Mouse (Mus musculus): ENCODE measurements around the gene Wfdc15b. TPM values are rescaled to one million over a fixed set of nuclear protein-coding genes. Genes with fewer than 3 reads are reported as not detected.

The Wfdc15b gene
- polyA plus RNA-seq, 1 experiment, result not detected

DNA sequence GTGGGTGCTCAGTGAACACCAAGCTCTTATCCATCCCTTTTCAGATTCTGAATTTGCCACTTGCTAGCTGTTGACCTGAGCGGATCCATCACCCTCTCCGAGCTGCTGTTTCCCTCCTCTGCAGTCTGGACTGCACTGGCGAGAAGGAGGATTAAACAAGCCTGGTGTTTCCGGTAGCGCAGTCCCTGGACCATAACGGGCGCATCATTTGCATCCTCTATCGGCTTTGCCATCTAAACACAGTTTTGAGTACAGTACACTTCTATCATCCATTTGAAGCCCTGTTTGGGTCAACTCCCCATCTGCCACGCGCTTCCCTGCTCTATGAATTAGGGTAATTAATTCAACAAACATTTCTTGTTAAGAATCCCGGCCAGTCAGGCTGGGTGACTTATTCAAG lies 51.1 kb downstream of the Wfdc15b start:
- peaks cover 60% of the 10 kb centered on the region for H3K27me3 ChIP-seq (ENCODE audit: control insufficient read depth)

DNA sequence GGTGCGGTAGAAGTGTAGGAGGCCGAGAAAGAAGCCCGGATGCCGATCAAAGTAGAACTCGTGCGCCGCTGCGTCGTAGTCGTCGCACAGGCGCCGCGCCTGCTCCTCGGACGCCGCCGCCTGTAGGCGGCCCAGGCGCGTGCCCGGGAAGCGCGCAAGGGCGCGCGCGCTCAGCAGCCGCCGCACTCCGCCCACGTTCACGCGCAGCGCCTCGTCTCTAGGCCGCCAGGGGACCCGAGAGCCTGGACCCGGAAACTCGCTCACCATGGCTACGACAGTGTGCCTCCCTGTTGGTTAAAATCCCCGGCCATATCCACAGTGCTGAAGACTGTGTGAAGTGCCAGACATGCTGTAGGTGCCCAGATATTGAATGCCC lies 52.9 kb downstream of the Wfdc15b start:
- peaks cover 58% of the 10 kb centered on the region for H3K27me3 ChIP-seq (ENCODE audit: control insufficient read depth)

More for the DNA sequence above, 51.1 kb downstream of the Wfdc15b start:
- H3K9me3 ChIP-seq (ENCODE audit: control insufficient read depth, low read length), result no peaks in the 10 kb centered on the region
- TF ChIP-seq TAL1 (IDR thresholded peaks at IDR 0.05; ENCODE audit: low read length) (no peak), GATA1 (IDR thresholded peaks at IDR 0.05; ENCODE audit: low read length) (no peak)
- no peaks in the 10 kb centered on the region for H3K36me3 ChIP-seq (ENCODE audit: control insufficient read depth)
- no peaks in the 10 kb centered on the region for H3K4me1 ChIP-seq (ENCODE audit: control insufficient read depth)
- H3K4me3 ChIP-seq (replicated peaks), result no peak overlapping the region

DNA sequence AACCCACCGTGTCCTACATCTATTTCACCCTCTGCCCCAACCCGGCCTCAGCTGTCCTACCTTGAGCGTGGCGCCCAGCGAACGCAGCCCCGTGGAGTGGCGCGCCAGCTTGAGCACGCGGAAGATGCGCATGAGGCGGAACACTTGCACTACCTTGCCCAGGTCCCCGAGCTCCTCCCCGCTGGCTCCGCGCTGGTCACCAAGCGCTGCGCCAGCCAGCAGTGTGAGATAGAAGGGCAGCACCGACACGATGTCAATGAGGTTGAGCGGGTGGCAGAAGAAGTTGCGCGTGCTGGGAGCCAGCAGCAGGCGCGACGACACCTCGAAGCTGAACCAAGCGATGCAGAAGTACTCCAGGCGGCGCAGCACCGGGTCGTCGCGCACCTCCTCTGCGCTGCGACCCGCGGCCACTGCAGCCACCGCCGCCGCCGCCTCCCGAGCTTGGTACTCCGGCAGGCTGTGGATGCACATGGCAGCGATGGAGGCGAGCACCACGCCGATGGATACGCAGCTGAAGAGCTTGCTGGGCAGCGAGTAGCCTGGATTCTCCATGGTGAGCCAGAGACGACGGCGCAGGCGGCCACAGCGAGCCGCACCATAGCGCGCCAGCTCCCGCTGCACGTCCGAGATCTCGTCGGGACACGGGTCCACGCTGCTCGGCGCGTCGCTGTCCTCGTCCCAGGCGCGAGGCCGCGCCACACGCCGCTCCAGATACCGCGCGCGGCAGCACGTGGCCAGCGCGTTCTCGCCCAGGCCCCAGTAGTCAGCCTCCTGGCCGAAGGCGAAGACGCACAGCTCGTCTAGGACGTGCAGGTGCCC lies 53.5 kb downstream of the Wfdc15b start:
- TF ChIP-seq TAL1 (IDR thresholded peaks at IDR 0.05; ENCODE audit: low read length) (no peak), GATA1 (IDR thresholded peaks at IDR 0.05; ENCODE audit: low read length) (no peak)
- H3K27me3 ChIP-seq (ENCODE audit: control insufficient read depth), result peaks cover 55% of the 10 kb centered on the region
- no peak overlapping the region for H3K4me3 ChIP-seq (replicated peaks)
- H3K9me3 ChIP-seq (ENCODE audit: control insufficient read depth, low read length), result no peaks in the 10 kb centered on the region
- no peaks in the 10 kb centered on the region for H3K4me1 ChIP-seq (ENCODE audit: control insufficient read depth)
- no peaks in the 10 kb centered on the region for H3K36me3 ChIP-seq (ENCODE audit: control insufficient read depth)

More for the DNA sequence above, 52.9 kb downstream of the Wfdc15b start:
- H3K4me3 ChIP-seq (replicated peaks), result no peak overlapping the region
- no peaks in the 10 kb centered on the region for H3K36me3 ChIP-seq (ENCODE audit: control insufficient read depth)
- TF ChIP-seq GATA1 (IDR thresholded peaks at IDR 0.05; ENCODE audit: low read length) (no peak), TAL1 (IDR thresholded peaks at IDR 0.05; ENCODE audit: low read length) (no peak)
- H3K4me1 ChIP-seq (ENCODE audit: control insufficient read depth), result no peaks in the 10 kb centered on the region
- H3K9me3 ChIP-seq (ENCODE audit: control insufficient read depth, low read length), result no peaks in the 10 kb centered on the region

DNA sequence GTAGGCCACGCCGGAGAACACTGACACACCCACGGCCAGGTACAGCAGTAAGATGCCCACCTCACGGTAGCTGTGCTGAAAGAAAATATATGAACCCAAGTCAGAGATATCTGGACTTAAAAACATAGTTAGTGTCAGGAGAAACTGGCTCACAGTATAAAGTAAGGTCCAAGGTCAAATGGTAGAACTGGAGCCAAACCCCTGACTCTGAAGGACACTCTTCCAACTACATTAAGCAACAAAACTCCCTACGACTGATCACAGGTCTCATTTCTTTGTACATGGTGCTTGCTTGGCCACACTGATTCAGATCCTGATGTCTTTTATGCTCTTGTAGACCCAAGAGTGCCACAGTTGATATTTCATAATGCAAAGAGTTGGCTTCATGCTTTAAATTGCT lies 56.5 kb downstream of the Wfdc15b start:
- peaks cover 34% of the 10 kb centered on the region for H3K27me3 ChIP-seq (ENCODE audit: control insufficient read depth)

More for the DNA sequence above, 56.5 kb downstream of the Wfdc15b start:
- no peaks in the 10 kb centered on the region for H3K36me3 ChIP-seq (ENCODE audit: control insufficient read depth)
- H3K9me3 ChIP-seq (ENCODE audit: control insufficient read depth, low read length), result no peaks in the 10 kb centered on the region
- no peak overlapping the region for H3K4me3 ChIP-seq (replicated peaks)
- H3K4me1 ChIP-seq (ENCODE audit: control insufficient read depth), result no peaks in the 10 kb centered on the region
- TF ChIP-seq GATA1 (IDR thresholded peaks at IDR 0.05; ENCODE audit: low read length), result no peak
- no peak for TF ChIP-seq TAL1 (IDR thresholded peaks at IDR 0.05; ENCODE audit: low read length)

Other genes with a start within 250 kb of the Wfdc15b start
- gene Ywhab, start 226.7 kb downstream of the Wfdc15b start, polyA plus RNA-seq (2012), result 3.1 and 3.7 TPM in 2 replicates
- gene Pabpc1l, start 196.2 kb downstream of the Wfdc15b start, polyA plus RNA-seq (2012), result 0.02 and 0.09 TPM in 2 replicates
- 0.71 and 1.0 TPM in 2 replicates for gene Stk4, start 151.3 kb downstream of the Wfdc15b start, polyA plus RNA-seq (2012)
- 0.39 and 0.73 TPM in 2 replicates for gene Tomm34, start 150.5 kb downstream of the Wfdc15b start, polyA plus RNA-seq (2012)
- not detected in 2 replicates for gene Kcns1, start 50.5 kb downstream of the Wfdc15b start, polyA plus RNA-seq (2012)
- not detected in 2 replicates for gene Wfdc5, start 38.9 kb downstream of the Wfdc15b start, polyA plus RNA-seq (2012)
- not detected in 2 replicates for gene Wfdc12, start 31.1 kb downstream of the Wfdc15b start, polyA plus RNA-seq (2012)
- gene Wfdc15a, start 21.5 kb downstream of the Wfdc15b start, polyA plus RNA-seq (2012), result not detected in 2 replicates
- not detected in 2 replicates for gene Svs2, start 16.8 kb upstream of the Wfdc15b start, polyA plus RNA-seq (2012)
- not detected in 2 replicates for gene Svs3b, start 35.0 kb upstream of the Wfdc15b start, polyA plus RNA-seq (2012)
- gene Svs4, start 56.8 kb upstream of the Wfdc15b start, polyA plus RNA-seq (2012), result not detected in 2 replicates
- gene Svs3a, start 67.6 kb upstream of the Wfdc15b start, polyA plus RNA-seq (2012), result not detected in 2 replicates
- not detected in 2 replicates for gene Svs6, start 95.1 kb upstream of the Wfdc15b start, polyA plus RNA-seq (2012)
- gene Svs5, start 111.1 kb upstream of the Wfdc15b start, polyA plus RNA-seq (2012), result not detected in 2 replicates
- not detected in 2 replicates for gene Slpi, start 167.4 kb upstream of the Wfdc15b start, polyA plus RNA-seq (2012)
- gene Rbpjl, start 181.5 kb upstream of the Wfdc15b start, polyA plus RNA-seq (2012), result 0.06 TPM in 1 of 2 replicates, not detected in the other
- not detected in 2 replicates for gene Matn4, start 183.5 kb upstream of the Wfdc15b start, polyA plus RNA-seq (2012)
- gene Sdc4, start 222.2 kb upstream of the Wfdc15b start, polyA plus RNA-seq (2012), result 0.03 TPM in 1 of 2 replicates, not detected in the other
- 7.9 and 10.3 TPM in 2 replicates for gene Sys1, start 235.3 kb upstream of the Wfdc15b start, polyA plus RNA-seq (2012)
- gene Gm20458, start 239.3 kb upstream of the Wfdc15b start, polyA plus RNA-seq (2012), result not detected in 2 replicates

Measured in erythroblast, embryonic 14.5 days (primary cell).